Mouse (Mus musculus): ENCODE measurements around the gene Vinac1. TPM values are rescaled to one million over a fixed set of nuclear protein-coding genes. Genes with fewer than 3 reads are reported as not detected.
"Not testable (repeated sequence)": the region's sequence is repeated elsewhere in the genome, so short reads cannot be mapped to it uniquely, and the experiment has no call there.

Vinac1 gene
- total RNA-seq, 2 experiments from 2014 or later, result 0.11 to 0.39 TPM

- intact Hi-C loops (cut with DNase I), result no loop called here
These were observed 1.2 kb downstream of the Vinac1 start for GRCm38 (mm10) chr2:129046846-129047196.

GRCm38 (mm10) chr2:129046172-129046845 lies 1.7 kb downstream of the Vinac1 start:
- DNase-seq (ENCODE audit: low spot score in 2 of 2), result no peak
- intact Hi-C loops (cut with DNase I), result no loop called here

More at GRCm38 (mm10) chr2:129046846-129047196, 1.2 kb downstream of the Vinac1 start:
- no peak for DNase-seq (ENCODE audit: low spot score in 2 of 2)

GRCm38 (mm10) chr2:129040567-129040966 lies 7.4 kb downstream of the Vinac1 start:
- intact Hi-C loops (cut with DNase I), result no loop called here
- DNase-seq (ENCODE audit: low spot score in 2 of 2), result no peak

- DNase-seq (ENCODE audit: low spot score in 2 of 2), result peak; percentile 20 to 27
- intact Hi-C loops (cut with DNase I), result no loop called here
These were observed 8.9 kb downstream of the Vinac1 start for GRCm38 (mm10) chr2:129038937-129039631.

- DNase-seq (ENCODE audit: low spot score in 2 of 2), result no peak
- intact Hi-C loops (cut with DNase I), result no loop called here
These were observed 9.5 kb downstream of the Vinac1 start for GRCm38 (mm10) chr2:129038426-129038936.

GRCm38 (mm10) chr2:129035381-129035780 lies 12.6 kb downstream of the Vinac1 start:
- intact Hi-C loops (cut with DNase I), result no loop called here
- DNase-seq (ENCODE audit: low spot score in 2 of 2), result no peak

- DNase-seq (ENCODE audit: low spot score in 2 of 2), result no peak
- intact Hi-C loops (cut with DNase I), result no loop called here
These were observed 23.2 kb downstream of the Vinac1 start for GRCm38 (mm10) chr2:129024820-129025219.

GRCm38 (mm10) chr2:129020106-129020505 lies 27.9 kb downstream of the Vinac1 start:
- DNase-seq (ENCODE audit: low spot score in 2 of 2), result no peak
- intact Hi-C loops (cut with DNase I), result no loop called here

GRCm38 (mm10) chr2:129008867-129009266 lies 39.1 kb downstream of the Vinac1 start:
- intact Hi-C loops (cut with DNase I); DNase-seq (ENCODE audit: low spot score in 2 of 2): not testable (repeated sequence)

- intact Hi-C loops (cut with DNase I), result no loop called here
- DNase-seq (ENCODE audit: low spot score in 2 of 2), result no peak
These were observed 41.7 kb downstream of the Vinac1 start for GRCm38 (mm10) chr2:129006194-129006749.

- intact Hi-C loops (cut with DNase I), result no loop called here
- DNase-seq (ENCODE audit: low spot score in 2 of 2), result no peak
These were observed 43.1 kb downstream of the Vinac1 start for GRCm38 (mm10) chr2:129004872-129005271.

- intact Hi-C loops (cut with DNase I), result no loop called here
- DNase-seq (ENCODE audit: low spot score in 2 of 2), result peak in 1 of 2 experiments; percentile 5
These were observed 63.2 kb downstream of the Vinac1 start for GRCm38 (mm10) chr2:128984746-128985145.

GRCm38 (mm10) chr2:128975572-128975971 lies 72.4 kb downstream of the Vinac1 start:
- DNase-seq (ENCODE audit: low spot score in 2 of 2), result no peak
- intact Hi-C loops (cut with DNase I), result no loop called here

Other genes with a start within 250 kb of the Vinac1 start
- gene Tmem87b, start 230.1 kb downstream of the Vinac1 start, total RNA-seq (2021), result 10 to 100 TPM; 31.9 to 34.9 TPM
- gene Fbln7, start 185.2 kb downstream of the Vinac1 start, total RNA-seq (2021), result 1 to 10 TPM; 2.3 to 2.6 TPM
- 1 to 10 TPM; 6.6 to 7.3 TPM for gene Zc3h8, start 104.1 kb downstream of the Vinac1 start, total RNA-seq (2021)
- 10 to 100 TPM; 15.2 to 17.4 TPM for gene Zc3h6, start 80.8 kb downstream of the Vinac1 start, total RNA-seq (2021)
- 1 to 10 TPM; 4.5 to 5.6 TPM for gene Gm10762, start 80.4 kb downstream of the Vinac1 start, total RNA-seq (2021)
- 10 to 100 TPM; 65.0 to 73.7 TPM for gene Ttl, start 17.8 kb upstream of the Vinac1 start, total RNA-seq (2021)
- 10 to 100 TPM; 19.8 to 25.9 TPM for gene Polr1b, start 52.8 kb upstream of the Vinac1 start, total RNA-seq (2021)
- gene Chchd5, start 81.5 kb upstream of the Vinac1 start, total RNA-seq (2021), result 10 to 100 TPM in 1 of 2 experiments, 1 to 10 TPM in 1; 9.6 to 10.9 TPM
- 100 to 1,000 TPM; 140 to 151 TPM for gene Slc20a1, start 150.6 kb upstream of the Vinac1 start, total RNA-seq (2021)
- gene Ckap2l, start 249.0 kb upstream of the Vinac1 start, total RNA-seq (2021), result under 1 TPM; 0.66 to 0.84 TPM

Measured in left cerebral cortex, postnatal 36 days (tissue).